Mouse (Mus musculus) kidney, embryonic 16.5 days (tissue): ENCODE measurements around the gene Foxq1. TPM values are rescaled to one million over a fixed set of nuclear protein-coding genes. Genes with fewer than 3 reads are reported as not detected.

Experiments used
- ATAC-seq: fragments of 200-750 bp; cut with Nextera tagmentation; 2 replicates; pipeline ENCODE4 v1.8.0; 2017; ENCODE audit warnings: moderate TSS enrichment; ENCODE audit not compliant: low FRiP score, low TSS enrichment
- H3K27ac ChIP-seq: fragments of 300-500 bp; sonication (generic); 2 replicates; pipeline ENCODE4 v1.5.1; 2014; ENCODE audit warnings: low read length
- H3K27me3 ChIP-seq: fragments of 300-500 bp; sonication (generic); 2 replicates; pipeline ENCODE4 v1.6.1; 2014; ENCODE audit warnings: low read length, control low read depth, mixed read lengths; ENCODE audit not compliant: insufficient read depth
- H3K36me3 ChIP-seq: fragments of 300-500 bp; sonication (generic); 2 replicates; pipeline ENCODE4 v1.6.1; 2014; ENCODE audit warnings: low read length, control low read depth, mixed read lengths; ENCODE audit not compliant: insufficient read depth
- H3K4me1 ChIP-seq: fragments of 300-500 bp; sonication (generic); 2 replicates; pipeline ENCODE4 v1.6.1; 2014; ENCODE audit warnings: low read length, control low read depth, mixed read lengths; ENCODE audit not compliant: insufficient read depth
- H3K4me2 ChIP-seq: fragments of 300-500 bp; sonication (generic); replicated peaks from 2 replicates; pipeline ENCODE4 v1.6.1; 2014; ENCODE audit warnings: low read depth, low read length
- H3K4me3 ChIP-seq: fragments of 300-500 bp; sonication (generic); 2 replicates; pipeline ENCODE4 v1.5.1; 2014; ENCODE audit warnings: mild to moderate bottlenecking, low read length
- H3K9ac ChIP-seq: fragments of 300-500 bp; sonication (generic); replicated peaks from 2 replicates; pipeline ENCODE4 v1.6.1; 2014; ENCODE audit warnings: low read length
- H3K9me3 ChIP-seq: fragments of 300-500 bp; sonication (generic); 2 replicates; pipeline ENCODE4 v1.6.1; 2016; ENCODE audit warnings: low read length, control low read depth
- WGBS: fragments of 180-500 bp; shearing (Covaris S2); extraction: QIAGEN DNeasy Blood & Tissue Kit; methylation state at CpG from one replicate; pipeline ENCODE4 v1.1.7; 2014; 5-methylcytosine and 5-hydroxymethylcytosine counted together
- polyA plus RNA-seq: library from polyadenylated mRNA; unstranded; fragments of >200 nt; fragmentation: Nextera tagmentation; extraction: Ambion mirVana; gene quantifications from 2 replicates; pipeline ENCODE4 v1.2.1, GENCODE M21; 2015

Gene Foxq1
- polyA plus RNA-seq, 1 experiment from 2014 or later, result 3.6 TPM

- Histone ChIP-seq H3K27me3 (no peaks in the 10 kb centered on the region), H3K36me3 (no peaks in the 10 kb centered on the region), H3K27ac (no peak overlapping the region), H3K9ac (no peak overlapping the region), H3K4me2 (no peak overlapping the region), H3K4me3 (no peak overlapping the region), H3K9me3 (no peaks in the 10 kb centered on the region), H3K4me1 (no peaks in the 10 kb centered on the region)
- WGBS, result 77% methylated on average over 2 of the region's 2 CpGs
- 0 out of 2 replicates have a peak, but pooled peaks have one; percentile 31 for ATAC-seq
Measured at GRCm38 (mm10) chr13:31546784-31547183, 9.2 kb upstream of the Foxq1 start.

- H3K27ac ChIP-seq, result no peak overlapping the region
- H3K4me3 ChIP-seq, result no peak overlapping the region
- H3K27me3 ChIP-seq, result no peaks in the 10 kb centered on the region
- ATAC-seq, result no peak
- no peaks in the 10 kb centered on the region for H3K4me1 ChIP-seq
- no peak overlapping the region for H3K4me2 ChIP-seq
- H3K9ac ChIP-seq, result no peak overlapping the region
- H3K9me3 ChIP-seq, result no peaks in the 10 kb centered on the region
- WGBS, result 81% methylated on average over 3 of the region's 3 CpGs
- H3K36me3 ChIP-seq, result no peaks in the 10 kb centered on the region
Measured at GRCm38 (mm10) chr13:31547204-31547603, 8.7 kb upstream of the Foxq1 start.

GRCm38 (mm10) chr13:31547610-31548009 lies 8.3 kb upstream of the Foxq1 start:
- Histone ChIP-seq H3K4me3 (no peak overlapping the region), H3K27me3 (no peaks in the 10 kb centered on the region), H3K27ac (no peak overlapping the region), H3K36me3 (no peaks in the 10 kb centered on the region), H3K4me2 (no peak overlapping the region), H3K9ac (no peak overlapping the region), H3K9me3 (no peaks in the 10 kb centered on the region), H3K4me1 (no peaks in the 10 kb centered on the region)
- no peak for ATAC-seq
- WGBS, result 79% methylated on average over 9 of the region's 9 CpGs

GRCm38 (mm10) chr13:31556964-31557767 lies 1.2 kb downstream of the Foxq1 start:
- ATAC-seq, result no peak
- Histone ChIP-seq H3K27ac (0 out of 2 replicates have a peak overlapping the region, but pooled peaks have one; percentile 23), H3K36me3 (no peaks in the 10 kb centered on the region), H3K4me1 (peaks cover 31% of the 10 kb centered on the region), H3K27me3 (peaks cover 85% of the 10 kb centered on the region), H3K9ac (peak overlapping the region; percentile 43; the same call in 1 of the 2 replicates), H3K4me2 (peak overlapping the region; percentile 100), H3K9me3 (no peaks in the 10 kb centered on the region), H3K4me3 (peak overlapping the region; percentile 65)
- WGBS, result 5% methylated on average over 24 of the region's 24 CpGs

- no peaks in the 10 kb centered on the region for H3K9me3 ChIP-seq
- peak overlapping the region; percentile 56; the same call in 1 of the 2 replicates for H3K27ac ChIP-seq
- H3K4me1 ChIP-seq, result peaks cover 31% of the 10 kb centered on the region
- H3K4me3 ChIP-seq, result peak overlapping the region; percentile 65
- under 1% methylated on average over 72 of the region's 73 CpGs for WGBS
- H3K36me3 ChIP-seq, result no peaks in the 10 kb centered on the region
- H3K9ac ChIP-seq, result peak overlapping the region; percentile 63
- H3K27me3 ChIP-seq, result peaks cover 93% of the 10 kb centered on the region
- H3K4me2 ChIP-seq, result peak overlapping the region; percentile 100
- ATAC-seq, result peak; percentile 73
Measured at GRCm38 (mm10) chr13:31557768-31558520, 2.0 kb downstream of the Foxq1 start.

GRCm38 (mm10) chr13:31558521-31559418 lies 2.8 kb downstream of the Foxq1 start, which contains the start of gene A530084C06Rik:
Gene A530084C06Rik (minus strand): TSS chr13:31559333.
- Histone ChIP-seq H3K9me3 (no peaks in the 10 kb centered on the region), H3K9ac (peak within 1 kb of the TSS; percentile 63), H3K4me3 (peak within 1 kb of the TSS; percentile 65), H3K36me3 (no peaks in the 10 kb centered on the region), H3K4me2 (peak within 1 kb of the TSS; percentile 100), H3K4me1 (peaks cover 31% of the 10 kb centered on the region), H3K27me3 (peaks cover 97% of the 10 kb centered on the region), H3K27ac (peak within 1 kb of the TSS; percentile 56; the same call in 1 of the 2 replicates)
- ATAC-seq, result peak; percentile 32; the same call in 1 of the 2 replicates
- WGBS, result 2% methylated on average over 77 of the region's 88 CpGs

GRCm38 (mm10) chr13:31559419-31560144 lies 3.6 kb downstream of the Foxq1 start:
- peak overlapping the region; percentile 100 for H3K4me2 ChIP-seq
- ATAC-seq, result peak; percentile 86
- WGBS, result under 1% methylated on average over 88 of the region's 92 CpGs
- H3K9ac ChIP-seq, result peak overlapping the region; percentile 63
- 0 out of 2 replicates have a peak overlapping the region, but pooled peaks have one; percentile 15 for H3K27ac ChIP-seq
- H3K36me3 ChIP-seq, result no peaks in the 10 kb centered on the region
- peak overlapping the region; percentile 65 for H3K4me3 ChIP-seq
- no peaks in the 10 kb centered on the region for H3K9me3 ChIP-seq
- H3K27me3 ChIP-seq, result peaks cover 94% of the 10 kb centered on the region
- peaks cover 31% of the 10 kb centered on the region for H3K4me1 ChIP-seq

GRCm38 (mm10) chr13:31564394-31564793 lies 8.5 kb downstream of the Foxq1 start:
- 40% methylated on average over 6 of the region's 6 CpGs for WGBS
- no peak for ATAC-seq
- Histone ChIP-seq H3K27ac (no peak overlapping the region), H3K36me3 (no peaks in the 10 kb centered on the region), H3K4me3 (no peak overlapping the region), H3K4me1 (peaks cover 9% of the 10 kb centered on the region; the same call in 1 of the 2 replicates), H3K9ac (no peak overlapping the region), H3K27me3 (peaks cover 75% of the 10 kb centered on the region), H3K4me2 (no peak overlapping the region), H3K9me3 (no peaks in the 10 kb centered on the region)
